Mouse (Mus musculus) C2C12 (cell line): ENCODE data around the gene Pitpnm1. TPM values are rescaled to one million over a fixed set of nuclear protein-coding genes. Genes with fewer than 3 reads are reported as not detected.

Experiments used
- H3K27me3 ChIP-seq: one replicate; pipeline ENCODE4 v1.6.1; 2011; ENCODE audit not compliant: control insufficient read depth, insufficient read depth, insufficient read length
- H3K36me3 ChIP-seq: one replicate; pipeline ENCODE4 v1.6.1; 2011; ENCODE audit not compliant: control insufficient read depth, insufficient read depth
- H3K4me3 ChIP-seq: one replicate; pipeline ENCODE4 v1.5.1; 2011; ENCODE audit warnings: mild to moderate bottlenecking, control low read depth; ENCODE audit not compliant: poor library complexity, insufficient read depth, severe bottlenecking
- H3K79me2 ChIP-seq: one replicate; pipeline ENCODE4 v1.6.1; 2011; ENCODE audit not compliant: control insufficient read depth, insufficient read depth
- H3K79me3 ChIP-seq: one replicate; pipeline ENCODE4 v1.6.1; 2011; ENCODE audit warnings: low read depth, control low read depth
- H3ac ChIP-seq: one replicate; pipeline ENCODE3; 2011; ENCODE audit warnings: low read depth; ENCODE audit not compliant: control insufficient read depth, insufficient read length
- CEBPB ChIP-seq: IDR thresholded peaks from one replicate; pipeline ENCODE4 v1.6.1; 2011; ENCODE audit warnings: low read depth, mild to moderate bottlenecking, control low read depth, moderate library complexity
- CTCF ChIP-seq: IDR thresholded peaks from one replicate; pipeline ENCODE4 v1.5.1; 2011; ENCODE audit not compliant: control insufficient read depth, insufficient read depth, insufficient read length
- FOSL1 ChIP-seq: IDR thresholded peaks from one replicate; pipeline ENCODE4 v1.8.0; 2011; ENCODE audit warnings: mild to moderate bottlenecking, low read length; ENCODE audit not compliant: poor library complexity, insufficient read depth, severe bottlenecking
- MAX ChIP-seq: IDR thresholded peaks from one replicate; pipeline ENCODE4 v1.6.1; 2011; ENCODE audit warnings: mild to moderate bottlenecking, control low read depth
- MYOD1 ChIP-seq: IDR thresholded peaks from one replicate; pipeline ENCODE4 v1.6.1; 2011; ENCODE audit warnings: low read depth; ENCODE audit not compliant: control insufficient read depth, insufficient read length
- MYOG ChIP-seq: IDR thresholded peaks from one replicate; pipeline ENCODE4 v1.6.1; 2011; ENCODE audit not compliant: control insufficient read depth, insufficient read length; ENCODE audit errors: extremely low read depth
- USF1 ChIP-seq: IDR thresholded peaks from one replicate; pipeline ENCODE4 v1.6.1; 2011; ENCODE audit warnings: low read depth, mild to moderate bottlenecking, control low read depth, moderate library complexity
- polyA plus RNA-seq: library from polyadenylated mRNA; unstranded; fragments of >200 nt; fragmentation: generic; extraction: Trizol; gene quantifications from one replicate; pipeline ENCODE4 v1.2.1, GENCODE M21; 2012; ENCODE audit warnings: missing spikeins

Pitpnm1 gene
- polyA plus RNA-seq, 1 experiment: 43.1 TPM

DNA sequence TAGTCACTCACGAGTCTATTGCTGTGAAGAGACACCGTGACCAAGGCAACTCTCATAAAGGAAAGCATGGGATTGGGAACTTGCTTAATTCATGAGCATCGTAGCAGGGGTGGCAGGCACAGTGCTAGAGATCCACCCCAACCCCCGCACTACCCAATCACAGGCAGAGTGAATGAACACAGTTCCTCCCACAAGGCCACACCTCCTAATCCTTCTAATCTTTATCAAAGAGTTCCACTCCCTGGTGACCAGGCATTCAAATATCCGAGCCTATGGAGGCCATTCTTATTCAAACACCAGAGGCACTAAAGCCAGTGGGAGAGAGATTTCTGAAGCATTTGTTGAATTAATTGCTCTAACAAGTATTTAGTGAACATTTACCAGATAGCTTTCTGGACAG lies 46.1 kb downstream of the Pitpnm1 start:
- TF ChIP-seq MAX: no peak
- no peak for TF ChIP-seq USF1
- TF ChIP-seq MYOG: no peak
- TF ChIP-seq CTCF: no peak
- no peak for TF ChIP-seq FOSL1
- TF ChIP-seq MYOD1: no peak
- no peak for TF ChIP-seq CEBPB
- peaks cover 24% of the 10 kb centered on the region for H3K79me2 ChIP-seq
- peaks cover 10% of the 10 kb centered on the region for H3K36me3 ChIP-seq
- H3ac ChIP-seq: no peak overlapping the region
- no peak overlapping the region for H3K4me3 ChIP-seq
- H3K79me3 ChIP-seq: peaks cover 15% of the 10 kb centered on the region
- no peaks in the 10 kb centered on the region for H3K27me3 ChIP-seq

DNA sequence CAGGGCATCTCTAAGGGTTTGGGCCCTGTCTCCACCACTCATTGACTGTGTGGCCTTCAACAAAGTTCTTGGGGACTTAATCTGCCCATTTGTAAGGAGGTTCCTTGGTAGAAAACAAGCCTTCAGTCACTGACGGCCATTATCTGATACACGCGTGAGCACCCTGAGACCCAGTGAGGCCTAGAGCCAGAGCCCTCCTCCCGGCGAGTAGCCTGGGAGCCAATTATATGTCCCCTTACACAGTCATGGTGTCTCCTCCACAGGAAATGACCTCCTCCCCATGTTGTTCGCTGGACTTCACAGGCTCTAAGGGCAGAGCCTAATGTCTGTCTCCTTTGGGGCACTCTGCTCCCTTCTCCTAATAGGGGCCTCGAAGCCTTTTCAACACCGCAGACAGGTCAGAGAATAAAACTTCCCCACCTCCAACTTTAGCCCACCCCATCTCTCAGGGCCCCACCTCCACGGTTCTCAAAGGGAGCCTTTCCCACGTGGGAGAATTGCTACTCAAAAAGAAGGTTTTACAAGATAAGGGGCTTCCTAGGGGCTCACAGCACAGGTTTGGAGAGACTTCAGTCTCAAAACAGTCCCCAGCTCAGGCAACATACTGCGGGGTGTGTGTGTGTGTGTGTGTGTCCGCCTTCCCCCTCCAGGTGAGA lies 46.7 kb downstream of the Pitpnm1 start:
- Histone ChIP-seq H3K27me3 (no peaks in the 10 kb centered on the region), H3K36me3 (peaks cover 12% of the 10 kb centered on the region), H3ac (no peak overlapping the region), H3K4me3 (no peak overlapping the region), H3K79me2 (peaks cover 28% of the 10 kb centered on the region), H3K79me3 (peaks cover 15% of the 10 kb centered on the region)
- TF ChIP-seq MYOG: no peak
- TF ChIP-seq CTCF: no peak
- TF ChIP-seq FOSL1: no peak
- no peak for TF ChIP-seq MYOD1
- TF ChIP-seq MAX: no peak
- TF ChIP-seq CEBPB: no peak
- no peak for TF ChIP-seq USF1

DNA sequence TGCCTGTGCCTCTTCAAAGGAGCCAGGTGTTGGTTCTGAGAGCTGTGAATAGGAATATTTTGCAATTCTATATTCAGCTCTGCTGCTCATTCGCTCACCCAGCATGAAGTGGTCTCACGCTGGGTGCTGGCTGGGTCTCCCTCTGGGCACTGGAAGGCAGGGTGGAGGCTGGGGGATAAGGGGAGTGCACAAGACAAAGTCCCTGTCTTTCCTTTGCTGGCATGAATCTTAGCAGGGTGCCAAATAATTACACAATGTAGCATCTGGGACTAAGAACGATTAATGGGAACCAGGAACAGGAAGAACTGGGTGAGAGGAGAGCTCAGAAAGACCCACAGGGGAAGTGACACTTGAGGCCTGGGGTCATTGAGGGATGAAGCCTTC lies 47.2 kb downstream of the Pitpnm1 start:
- H3K36me3 ChIP-seq: peaks cover 15% of the 10 kb centered on the region
- peaks cover 28% of the 10 kb centered on the region for H3K79me2 ChIP-seq
- no peak overlapping the region for H3ac ChIP-seq
- no peak for TF ChIP-seq CTCF
- no peak for TF ChIP-seq USF1
- no peak for TF ChIP-seq FOSL1
- no peak for TF ChIP-seq MAX
- no peak for TF ChIP-seq CEBPB
- TF ChIP-seq MYOD1: no peak
- no peak for TF ChIP-seq MYOG
- H3K79me3 ChIP-seq: peaks cover 15% of the 10 kb centered on the region
- H3K4me3 ChIP-seq: no peak overlapping the region
- no peaks in the 10 kb centered on the region for H3K27me3 ChIP-seq

DNA sequence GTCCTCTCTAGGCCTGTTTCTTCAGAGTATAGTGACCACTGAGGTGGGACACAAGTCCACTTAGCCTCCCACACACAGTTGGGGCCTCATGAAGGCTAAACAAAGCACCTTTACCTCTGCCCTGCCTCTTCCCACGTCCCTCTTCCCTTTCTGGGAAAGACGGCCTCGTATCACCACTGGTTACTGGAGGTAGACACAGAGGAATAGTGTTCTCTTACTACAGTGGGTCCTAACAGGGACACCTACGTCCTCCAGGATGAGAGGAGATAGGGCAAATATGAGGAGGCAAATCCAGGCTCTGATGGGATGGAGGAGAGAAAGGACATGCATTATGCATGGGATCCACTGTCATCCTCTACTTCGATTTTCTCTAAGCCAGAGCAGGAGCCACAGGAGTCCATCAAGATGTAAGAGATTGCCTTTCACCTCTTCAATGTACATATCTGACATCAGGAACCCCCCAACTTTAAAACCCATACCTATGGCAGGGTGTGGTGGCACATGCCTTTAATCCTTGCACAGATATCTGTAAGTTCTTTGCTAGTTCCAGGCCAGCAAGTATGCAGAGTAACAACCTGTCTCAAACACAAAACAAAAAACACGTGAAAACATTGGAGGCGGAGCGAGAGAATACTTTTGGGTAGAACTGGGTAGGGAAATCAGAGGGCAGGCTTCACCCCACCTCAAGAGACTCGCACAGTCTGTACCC lies 48.1 kb downstream of the Pitpnm1 start:
- peaks cover 15% of the 10 kb centered on the region for H3K79me3 ChIP-seq

DNA sequence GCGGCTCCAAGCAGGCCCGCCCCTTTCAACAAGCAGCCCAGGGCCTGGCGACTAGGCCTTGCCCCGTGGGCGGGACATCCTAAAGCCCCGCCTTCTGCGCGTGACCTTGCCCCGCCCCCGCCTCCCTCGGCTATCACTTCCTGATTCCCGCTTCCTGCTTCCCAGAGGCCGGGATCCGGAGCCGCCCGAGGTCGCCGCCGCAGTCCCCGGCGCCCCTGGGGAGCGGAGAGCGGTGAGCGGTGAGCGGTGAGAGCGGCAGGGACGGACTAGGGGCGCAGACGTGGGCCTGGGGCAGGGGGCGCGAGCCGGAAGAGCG lies 48.7 kb downstream of the Pitpnm1 start, which contains the start of gene Coro1b:
Coro1b (plus strand) TSS at position 129 of the 316 bp plus-strand sequence.
- peak; percentile 68 for TF ChIP-seq USF1
- TF ChIP-seq MAX: peak; percentile 24
- TF ChIP-seq MYOG: no peak
- H3K79me3 ChIP-seq: peaks cover 15% of the 10 kb centered on the region
- peaks cover 19% of the 10 kb centered on the region for H3K36me3 ChIP-seq
- peaks cover 28% of the 10 kb centered on the region for H3K79me2 ChIP-seq
- peak within 1 kb of the TSS; percentile 97 for H3ac ChIP-seq
- peak within 1 kb of the TSS; percentile 74 for H3K4me3 ChIP-seq
- no peaks in the 10 kb centered on the region for H3K27me3 ChIP-seq

More for the DNA sequence above, 48.1 kb downstream of the Pitpnm1 start:
- peaks cover 18% of the 10 kb centered on the region for H3K36me3 ChIP-seq
- TF ChIP-seq MAX (no peak), MYOD1 (no peak), USF1 (no peak), CTCF (no peak), MYOG (no peak), FOSL1 (no peak), CEBPB (no peak)
- peaks cover 28% of the 10 kb centered on the region for H3K79me2 ChIP-seq
- no peaks in the 10 kb centered on the region for H3K27me3 ChIP-seq
- H3K4me3 ChIP-seq: no peak overlapping the region
- peak overlapping the region; percentile 31 for H3ac ChIP-seq

DNA sequence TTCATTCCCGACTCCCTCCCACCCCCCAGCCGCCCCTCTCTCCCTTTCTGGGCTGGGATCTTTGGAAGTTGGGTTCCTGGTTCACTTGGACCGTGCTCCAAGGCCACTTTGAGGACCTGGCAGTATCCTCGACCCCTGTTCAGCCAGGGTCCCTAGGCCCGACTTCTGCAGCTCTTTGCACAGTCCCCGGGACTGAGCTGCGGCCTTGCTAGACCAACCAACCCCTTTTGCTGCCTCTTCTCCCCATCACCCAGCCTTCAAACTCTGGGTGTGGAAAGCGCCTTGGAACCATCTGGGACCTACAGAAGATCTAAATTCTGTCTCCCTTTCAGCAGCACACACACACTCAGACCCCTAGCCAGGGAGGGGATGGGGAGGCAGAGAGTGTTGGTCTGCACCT lies 49.0 kb downstream of the Pitpnm1 start:
- Histone ChIP-seq H3ac (peak overlapping the region; percentile 97), H3K79me2 (peaks cover 28% of the 10 kb centered on the region), H3K36me3 (peaks cover 23% of the 10 kb centered on the region), H3K4me3 (peak overlapping the region; percentile 74), H3K79me3 (peaks cover 15% of the 10 kb centered on the region), H3K27me3 (no peaks in the 10 kb centered on the region)
- TF ChIP-seq CTCF (no peak), MYOG (no peak), FOSL1 (no peak), MAX (no peak), MYOD1 (no peak), USF1 (no peak), CEBPB (no peak)
